Mouse (Mus musculus) lung, postnatal 0 days (tissue): ENCODE data around the gene Cant1.

ENCODE experiments used
- CTCF ChIP-seq: IDR thresholded peaks from 2 replicates; pipeline ENCODE4 v1.5.1; 2016; ENCODE audit warnings: antibody characterized with exemption, mild to moderate bottlenecking
- EP300 ChIP-seq: IDR thresholded peaks from 2 replicates; pipeline ENCODE4 v1.6.1; 2016; ENCODE audit warnings: antibody characterized with exemption, mild to moderate bottlenecking, control low read depth

- TF ChIP-seq CTCF (no peak), EP300 (peak; percentile 47)
These were observed 14.5 kb upstream of the Cant1 start for GRCm38 (mm10) chr11:118433398-118433868.
